In genomic region chr14:57695550-57695949, GRCm38 (mm10) we compare ENCODE assay signal across 14 mouse cellular contexts. TPM values are rescaled to one million over a fixed set of nuclear protein-coding genes. Genes with fewer than 3 reads are reported as not detected.
DNase-seq lines count a peak whose midpoint lies in the region; ATAC-seq and TF ChIP-seq lines count a peak whose summit lies in the region.
"Had no signal": no experiment of that assay in that cellular context is flagged by ENCODE, and none has a peak within 500 bp of the region (broad histone marks: within the 10 kb centered on the region; RNA-seq: fewer than 3 reads in every experiment).

No protein-coding gene starts in this region.

- peak; percentile 13 for DNase-seq in embryonic facial prominence, embryonic 14.5 days (ENCODE audit: low spot score)
- DNase-seq in embryonic facial prominence, embryonic 10.5 days (ENCODE audit: low spot score): no peak
- DNase-seq in liver, postnatal 0 days: no peak
- no peak for DNase-seq in liver, embryonic 11.5 days (ENCODE audit: low spot score)
- DNase-seq in B cell, adult 2 months: peak; percentile 14 to 19
- DNase-seq in embryo, embryonic 10.5 days (ENCODE audit: low spot score): peak; percentile 36
- DNase-seq in right cerebral cortex, postnatal 10 days (ENCODE audit: low spot score in 2 of 2): no peak
- DNase-seq in left cerebral cortex, adult 9 months (ENCODE audit: low spot score in 2 of 2): no peak
- DNase-seq: adrenal gland, adult 2 months; cerebellum, adult 8-10 months; heart, postnatal 10 days had no signal

- WGBS in embryonic facial prominence, embryonic 14.5 days: 87% methylated on average over 8 of the region's 8 CpGs
- WGBS in embryonic facial prominence, embryonic 10.5 days: 91% methylated on average over 8 of the region's 8 CpGs
- WGBS in liver, postnatal 0 days (ENCODE audit: insufficient replicate concordance): 91% methylated on average over 8 of the region's 8 CpGs
- 91% methylated on average over 8 of the region's 8 CpGs for WGBS in liver, embryonic 11.5 days

- H3K27me3 ChIP-seq in embryonic facial prominence, embryonic 14.5 days (replicated peaks; ENCODE audit: control insufficient read depth, insufficient read depth, low read length): no peaks in the 10 kb centered on the region
- H3K27me3 ChIP-seq in embryonic facial prominence, embryonic 10.5 days (replicated peaks; ENCODE audit: low read depth, poor library complexity, severe bottlenecking): no peaks in the 10 kb centered on the region
- no peaks in the 10 kb centered on the region for H3K27me3 ChIP-seq in liver, postnatal 0 days (ENCODE audit: insufficient read depth, low read length)
- H3K27me3 ChIP-seq in liver, embryonic 11.5 days (replicated peaks; ENCODE audit: control insufficient read depth, insufficient read depth, low read length): no peaks in the 10 kb centered on the region
- H3K27me3 ChIP-seq: limb, embryonic 15.5 days; midbrain, embryonic 15.5 days had no signal

- TF ChIP-seq EP300 in liver, postnatal 0 days (IDR thresholded peaks at IDR 0.05; ENCODE audit: low read depth): no peak

- peaks cover 88% of the 10 kb centered on the region for H3K36me3 ChIP-seq in embryonic facial prominence, embryonic 14.5 days (ENCODE audit: control insufficient read depth, insufficient read depth, low read length)
- peaks cover 94% of the 10 kb centered on the region for H3K36me3 ChIP-seq in embryonic facial prominence, embryonic 10.5 days (replicated peaks)
- peaks cover 78% of the 10 kb centered on the region for H3K36me3 ChIP-seq in liver, postnatal 0 days (replicated peaks; ENCODE audit: insufficient read depth, low read length)
- H3K36me3 ChIP-seq in liver, embryonic 11.5 days (ENCODE audit: control insufficient read depth, insufficient read depth, low read length): peaks cover 29% of the 10 kb centered on the region

- H3K9me3 ChIP-seq in embryonic facial prominence, embryonic 14.5 days (ENCODE audit: control insufficient read depth, low read length): no peaks in the 10 kb centered on the region
- no peaks in the 10 kb centered on the region for H3K9me3 ChIP-seq in embryonic facial prominence, embryonic 10.5 days
- H3K9me3 ChIP-seq in liver, postnatal 0 days (ENCODE audit: low read length): no peaks in the 10 kb centered on the region
- no peaks in the 10 kb centered on the region for H3K9me3 ChIP-seq in liver, embryonic 11.5 days (ENCODE audit: control insufficient read depth, low read length)
- H3K9me3 ChIP-seq: limb, embryonic 15.5 days; midbrain, embryonic 15.5 days had no signal

- no peak overlapping the region for H3K4me2 ChIP-seq in embryonic facial prominence, embryonic 14.5 days (ENCODE audit: low read depth, low read length)
- H3K4me2 ChIP-seq in liver, postnatal 0 days (ENCODE audit: low read depth, low read length): no peak overlapping the region
- H3K4me2 ChIP-seq in liver, embryonic 11.5 days: no peak overlapping the region
- H3K4me2 ChIP-seq: limb, embryonic 15.5 days; midbrain, embryonic 15.5 days had no signal

- no peak overlapping the region for H3K9ac ChIP-seq in embryonic facial prominence, embryonic 14.5 days (ENCODE audit: low read depth, low read length)
- H3K9ac ChIP-seq in liver, postnatal 0 days (replicated peaks): no peak overlapping the region
- H3K9ac ChIP-seq in liver, embryonic 11.5 days (ENCODE audit: low read depth, low read length): no peak overlapping the region
- H3K9ac ChIP-seq: limb, embryonic 15.5 days; midbrain, embryonic 15.5 days had no signal

- no peaks in the 10 kb centered on the region for H3K4me1 ChIP-seq in embryonic facial prominence, embryonic 14.5 days (ENCODE audit: control insufficient read depth, insufficient read depth, low read length)
- H3K4me1 ChIP-seq in embryonic facial prominence, embryonic 10.5 days: no peaks in the 10 kb centered on the region
- peaks cover 8% of the 10 kb centered on the region for H3K4me1 ChIP-seq in liver, postnatal 0 days (ENCODE audit: insufficient read depth)
- no peaks in the 10 kb centered on the region for H3K4me1 ChIP-seq in liver, embryonic 11.5 days (replicated peaks; ENCODE audit: control insufficient read depth, insufficient read depth, low read length)
- H3K4me1 ChIP-seq: limb, embryonic 15.5 days; midbrain, embryonic 15.5 days had no signal

- H3K4me3 ChIP-seq in embryonic facial prominence, embryonic 14.5 days (ENCODE audit: low read depth, low read length): no peak overlapping the region
- no peak overlapping the region for H3K4me3 ChIP-seq in embryonic facial prominence, embryonic 10.5 days
- no peak overlapping the region for H3K4me3 ChIP-seq in liver, postnatal 0 days (ENCODE audit: low read depth, low read length)
- no peak overlapping the region for H3K4me3 ChIP-seq in liver, embryonic 11.5 days (ENCODE audit: low read depth, low read length)
- H3K4me3 ChIP-seq: limb, embryonic 15.5 days; midbrain, embryonic 15.5 days had no signal

- TF ChIP-seq CTCF in liver, postnatal 0 days (IDR thresholded peaks at IDR 0.05; ENCODE audit: low read depth): peak; percentile 65

- no peak for ATAC-seq in embryonic facial prominence, embryonic 14.5 days (ENCODE audit: low read depth)
- no peak for ATAC-seq in liver, postnatal 0 days
- ATAC-seq in liver, embryonic 11.5 days (replicated peaks; ENCODE audit: low FRiP score): no peak
- ATAC-seq: intestine, embryonic 16.5 days; midbrain, embryonic 15.5 days had no signal

- no peak overlapping the region for H3K27ac ChIP-seq in embryonic facial prominence, embryonic 14.5 days (replicated peaks; ENCODE audit: low read depth, low read length)
- H3K27ac ChIP-seq in embryonic facial prominence, embryonic 10.5 days (replicated peaks): no peak overlapping the region
- H3K27ac ChIP-seq in liver, postnatal 0 days (ENCODE audit: low read depth): no peak overlapping the region
- H3K27ac ChIP-seq in liver, embryonic 11.5 days (ENCODE audit: low read depth, low read length): no peak overlapping the region
- H3K27ac ChIP-seq: limb, embryonic 15.5 days; midbrain, embryonic 15.5 days had no signal

RNA-seq across cellular contexts. Expression of gene Xpo4, which starts 30.3 kb away (rescaled TPM):
- polyA plus RNA-seq in embryonic facial prominence, embryonic 14.5 days (2014; fragmentation: Nextera tagmentation; extraction: Ambion mirVana): 23.0 and 26.5 TPM in 2 replicates
- 30.0 and 32.9 TPM in 2 replicates for polyA plus RNA-seq in embryonic facial prominence, embryonic 10.5 days (2016; fragmentation: Nextera tagmentation; extraction: Ambion mirVana)
- polyA plus RNA-seq in liver, postnatal 0 days (2015; fragmentation: Nextera tagmentation; extraction: Ambion mirVana): 4.9 and 5.0 TPM in 2 replicates
- 40.0 and 44.4 TPM in 2 replicates for polyA plus RNA-seq in liver, embryonic 11.5 days (2014; fragmentation: Nextera tagmentation; extraction: Ambion mirVana)

RNA-seq across cellular contexts. Expression of gene Gm49361, which starts 50.4 kb away (rescaled TPM):
- not detected in 2 replicates for polyA plus RNA-seq in embryonic facial prominence, embryonic 14.5 days (2014; fragmentation: Nextera tagmentation; extraction: Ambion mirVana)
- polyA plus RNA-seq in embryonic facial prominence, embryonic 10.5 days (2016; fragmentation: Nextera tagmentation; extraction: Ambion mirVana): not detected in 2 replicates
- polyA plus RNA-seq in liver, postnatal 0 days (2015; fragmentation: Nextera tagmentation; extraction: Ambion mirVana): not detected in 2 replicates
- not detected in 2 replicates for polyA plus RNA-seq in liver, embryonic 11.5 days (2014; fragmentation: Nextera tagmentation; extraction: Ambion mirVana)
- polyA plus RNA-seq: adrenal gland, adult 2 months; intestine, embryonic 16.5 days; limb, embryonic 15.5 days; midbrain, embryonic 15.5 days had no signal

Comparison
In these comparisons a context has a peak if more than half of its experiments do, and no peak if none do; other contexts are left out.
1. DNase-seq: peak in embryonic facial prominence, embryonic 14.5 days (single experiment), B cell, adult 2 months (2 of 2) and embryo, embryonic 10.5 days (single experiment); none in embryonic facial prominence, embryonic 10.5 days (single experiment), liver, postnatal 0 days (single experiment), liver, embryonic 11.5 days (single experiment), right cerebral cortex, postnatal 10 days (0 of 2) and left cerebral cortex, adult 9 months (0 of 2).